Mouse (Mus musculus) cerebellum, adult 8-10 months (tissue): ENCODE data around the gene Coq10b.

Experiments used
- DNase-seq: peaks from one replicate; pipeline ENCODE4 v3.0.0; 2022

Coq10b gene

GRCm38 (mm10) chr1:55109066-55109766, 56.6 kb downstream of the Coq10b start:
- no peak for DNase-seq
